Mouse (Mus musculus) hindbrain, embryonic 10.5 days (tissue): ENCODE results near the gene Polg2. TPM values are rescaled to one million over a fixed set of nuclear protein-coding genes. Genes with fewer than 3 reads are reported as not detected.
"Not testable (repeated sequence)": the region's sequence is repeated elsewhere in the genome, so short reads cannot be mapped to it uniquely, and the experiment has no call there.

ENCODE experiments used
- DNase-seq: peaks from one replicate; pipeline ENCODE4 v3.0.0-alpha.2; 2017; ENCODE audit warnings: low spot score
- H3K27ac ChIP-seq: fragments of 300-500 bp; sonication (generic); 2 replicates; pipeline ENCODE4 v1.5.1; 2016; ENCODE audit warnings: mild to moderate bottlenecking, moderate library complexity
- H3K27me3 ChIP-seq: fragments of 300-500 bp; sonication (generic); 2 replicates; pipeline ENCODE4 v1.6.1; 2016; ENCODE audit warnings: mild to moderate bottlenecking; ENCODE audit not compliant: poor library complexity, insufficient read depth, severe bottlenecking
- H3K36me3 ChIP-seq: fragments of 300-500 bp; sonication (generic); 2 replicates; pipeline ENCODE4 v1.6.1; 2016; ENCODE audit warnings: mild to moderate bottlenecking, moderate library complexity
- H3K4me1 ChIP-seq: fragments of 300-500 bp; sonication (generic); replicated peaks from 2 replicates; pipeline ENCODE4 v1.6.1; 2016; ENCODE audit warnings: mild to moderate bottlenecking
- H3K4me3 ChIP-seq: fragments of 300-500 bp; sonication (generic); 2 replicates; pipeline ENCODE4 v1.5.1; 2016; ENCODE audit warnings: mild to moderate bottlenecking, moderate library complexity
- H3K9me3 ChIP-seq: fragments of 300-500 bp; sonication (generic); 2 replicates; pipeline ENCODE4 v1.6.1; 2016; ENCODE audit warnings: mild to moderate bottlenecking, moderate library complexity
- WGBS: fragments of 180-500 bp; shearing (Covaris S2); methylation state at CpG from one replicate; pipeline ENCODE4 v1.1.7; 2016; 5-methylcytosine and 5-hydroxymethylcytosine counted together
- polyA plus RNA-seq: library from polyadenylated mRNA; unstranded; fragments of >200 nt; fragmentation: Nextera tagmentation; extraction: Ambion mirVana; gene quantifications from 2 replicates; pipeline ENCODE4 v1.2.1, GENCODE M21; 2016

Gene Polg2
- polyA plus RNA-seq, 1 experiment from 2014 or later: 8.1 TPM

DNA sequence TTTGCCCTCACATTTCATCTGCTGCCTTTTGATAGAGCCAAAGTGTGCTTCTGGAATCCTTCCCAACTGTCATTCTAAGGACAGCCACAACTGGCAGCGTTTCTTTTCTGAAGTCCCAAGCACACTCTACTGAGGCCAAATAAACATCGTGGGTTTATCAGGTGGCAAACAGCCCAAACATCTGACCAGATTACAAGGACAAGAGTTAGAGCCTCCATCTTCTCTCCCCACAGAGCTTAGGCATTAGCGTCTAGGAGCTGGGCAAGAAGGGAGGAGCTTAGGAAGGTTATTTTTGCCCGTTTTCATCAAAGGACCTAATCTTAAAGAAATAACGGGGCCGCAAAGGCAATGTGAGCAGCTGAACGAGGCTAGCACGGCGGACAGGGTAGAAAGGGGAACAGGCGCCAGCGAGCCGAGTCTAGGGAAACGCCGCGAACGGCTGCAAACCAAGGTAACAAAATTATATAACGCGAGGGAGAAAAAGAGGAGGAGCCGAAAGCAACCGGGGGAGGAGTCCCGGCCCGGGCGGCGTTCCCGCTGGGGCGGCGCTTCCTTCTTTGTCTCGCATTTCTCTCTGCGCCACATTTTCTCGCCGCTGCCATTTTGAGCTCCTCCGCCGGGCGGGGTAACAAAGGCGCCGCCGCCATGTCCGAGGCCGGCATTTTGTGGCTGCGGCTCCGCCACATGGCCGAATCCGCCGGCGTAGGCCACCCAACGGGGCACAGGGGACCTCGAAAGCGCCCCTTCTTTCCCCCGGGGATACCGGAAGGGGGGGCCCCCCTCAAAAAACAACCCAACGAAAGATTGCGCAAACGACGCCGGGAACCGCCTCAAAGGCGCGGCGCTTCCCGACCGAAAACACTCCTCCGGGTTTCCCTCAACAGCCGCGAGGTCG lies 8.0 kb upstream of the Polg2 start:
- Histone ChIP-seq H3K27me3 (no peaks in the 10 kb centered on the region), H3K4me1 (peaks cover 25% of the 10 kb centered on the region), H3K9me3 (no peaks in the 10 kb centered on the region), H3K36me3 (peaks cover 59% of the 10 kb centered on the region), H3K27ac (peak overlapping the region; percentile 100), H3K4me3 (peak overlapping the region; percentile 97)
- DNase-seq: peak; percentile 83
- under 1% methylated on average over 65 of the region's 65 CpGs for WGBS

DNA sequence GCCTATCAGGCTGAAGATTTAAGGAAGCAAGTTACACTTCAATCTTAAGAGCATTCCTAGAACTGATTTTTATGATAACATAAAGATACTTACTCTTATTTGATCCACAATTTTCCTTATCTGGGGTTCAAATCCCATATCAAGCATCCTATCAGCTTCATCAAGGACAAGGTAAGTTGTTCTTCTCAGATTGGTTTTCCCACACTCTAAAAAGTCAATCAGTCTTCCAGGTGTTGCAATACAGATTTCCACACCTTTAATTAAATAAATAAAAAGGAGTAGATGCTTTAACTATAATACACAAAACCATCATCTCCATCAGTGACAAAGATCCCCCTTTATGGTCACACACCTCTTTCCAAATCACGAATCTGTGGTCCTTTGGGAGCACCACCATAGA lies 5.7 kb upstream of the Polg2 start:
- 90% methylated on average over 1 of the region's 1 CpGs for WGBS

DNA sequence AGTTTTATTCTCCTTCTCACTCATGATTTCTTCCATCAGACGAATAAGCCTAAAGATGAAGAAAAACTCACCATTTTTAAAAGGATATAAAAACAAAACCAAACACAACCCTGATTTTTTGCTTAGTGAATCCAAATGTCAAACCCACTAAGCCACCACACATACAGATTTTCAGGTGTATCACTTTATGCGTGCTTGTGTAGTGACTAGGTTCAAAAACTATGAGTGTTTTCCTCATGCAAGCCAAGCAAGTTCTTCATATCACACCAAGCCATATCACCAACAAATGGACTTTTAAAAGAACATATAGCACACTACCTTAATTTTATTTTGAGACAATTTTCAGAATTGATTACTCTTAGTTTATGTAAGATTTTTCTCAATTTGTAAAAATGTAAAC lies 5.1 kb upstream of the Polg2 start:
- 91% methylated on average over 2 of the region's 2 CpGs for WGBS
- Histone ChIP-seq H3K27me3 (no peaks in the 10 kb centered on the region), H3K4me3 (no peak overlapping the region), H3K36me3 (peaks cover 78% of the 10 kb centered on the region), H3K9me3 (no peaks in the 10 kb centered on the region), H3K4me1 (peaks cover 24% of the 10 kb centered on the region), H3K27ac (no peak overlapping the region)
- no peak for DNase-seq

More for the DNA sequence above, 5.7 kb upstream of the Polg2 start:
- H3K27ac ChIP-seq: no peak overlapping the region
- peaks cover 23% of the 10 kb centered on the region for H3K4me1 ChIP-seq
- peak overlapping the region; percentile 97; the same call in 1 of the 2 replicates for H3K4me3 ChIP-seq
- DNase-seq: no peak
- H3K36me3 ChIP-seq: peaks cover 76% of the 10 kb centered on the region
- H3K27me3 ChIP-seq: no peaks in the 10 kb centered on the region
- H3K9me3 ChIP-seq: no peaks in the 10 kb centered on the region

DNA sequence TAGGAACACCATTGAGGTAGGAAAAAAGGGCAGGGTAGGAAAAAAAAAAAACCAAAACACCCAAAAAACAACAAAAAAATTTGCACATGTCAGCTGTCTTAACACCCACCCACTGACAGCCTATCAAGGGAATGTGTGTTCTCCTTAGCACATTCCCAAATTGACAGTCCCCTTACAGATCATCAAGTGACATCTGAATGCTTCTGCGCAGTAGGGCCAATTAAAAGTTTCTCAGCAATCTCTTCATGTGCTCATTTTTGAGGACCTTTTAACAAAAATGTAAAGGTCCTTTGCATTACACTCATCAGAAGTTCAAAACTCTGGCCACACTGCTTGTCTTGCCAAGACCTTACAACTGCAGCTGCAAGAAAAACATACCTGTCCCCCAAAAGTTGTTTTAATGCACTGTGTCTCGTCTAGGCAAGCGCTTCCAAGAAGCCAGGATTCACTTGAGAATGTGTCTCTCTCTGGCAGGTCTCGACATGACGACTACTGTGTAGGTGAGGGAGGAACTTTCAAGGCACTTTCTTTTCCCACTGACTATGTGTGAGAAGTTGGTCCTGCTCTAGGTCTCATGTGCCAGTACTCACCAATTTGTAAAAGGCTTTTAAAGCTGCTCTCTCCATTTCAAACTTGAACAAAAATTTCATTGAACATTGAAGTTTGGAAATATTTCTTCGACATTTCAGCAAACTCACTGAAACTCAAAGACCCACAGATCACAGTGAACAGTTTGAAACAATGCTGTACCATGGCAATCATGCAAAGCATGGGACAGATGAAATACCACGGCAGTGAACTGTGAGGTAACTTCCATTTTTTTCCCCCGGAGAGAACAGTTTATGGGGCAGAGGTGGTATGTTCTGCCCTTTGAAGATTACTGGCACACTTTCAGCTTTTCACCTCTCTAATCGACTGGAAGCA lies 3.8 kb upstream of the Polg2 start:
- no peaks in the 10 kb centered on the region for H3K27me3 ChIP-seq
- WGBS: 86% methylated on average over 9 of the region's 9 CpGs
- H3K27ac ChIP-seq: no peak overlapping the region
- no peaks in the 10 kb centered on the region for H3K9me3 ChIP-seq
- no peak for DNase-seq
- no peak overlapping the region for H3K4me3 ChIP-seq
- peaks cover 30% of the 10 kb centered on the region for H3K4me1 ChIP-seq
- peaks cover 78% of the 10 kb centered on the region for H3K36me3 ChIP-seq

DNA sequence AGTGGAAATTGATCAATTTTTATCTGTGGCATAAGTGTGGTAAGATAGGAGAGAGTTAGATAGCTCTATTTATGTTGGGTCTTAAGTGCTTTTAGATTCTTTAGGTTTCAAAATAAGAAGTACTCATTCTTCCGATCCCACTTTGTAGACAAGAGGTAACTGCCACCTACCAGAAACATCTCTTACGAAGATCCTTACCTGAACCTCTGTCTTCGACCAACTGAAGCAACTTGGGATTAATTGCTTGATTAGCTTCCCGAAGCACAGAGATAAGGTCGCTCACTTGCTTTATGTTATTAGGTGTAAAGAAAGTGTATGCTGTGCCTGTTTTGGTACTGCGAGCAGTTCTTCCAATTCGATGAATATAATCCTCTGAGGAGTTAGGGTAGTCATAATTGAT lies 2.9 kb upstream of the Polg2 start:
- not testable (repeated sequence) for H3K4me3 ChIP-seq, H3K27me3 ChIP-seq, H3K27ac ChIP-seq, H3K9me3 ChIP-seq, DNase-seq
- Histone ChIP-seq H3K36me3 (peaks cover 74% of the 10 kb centered on the region), H3K4me1 (peaks cover 30% of the 10 kb centered on the region)
- 95% methylated on average over 7 of the region's 7 CpGs for WGBS

DNA sequence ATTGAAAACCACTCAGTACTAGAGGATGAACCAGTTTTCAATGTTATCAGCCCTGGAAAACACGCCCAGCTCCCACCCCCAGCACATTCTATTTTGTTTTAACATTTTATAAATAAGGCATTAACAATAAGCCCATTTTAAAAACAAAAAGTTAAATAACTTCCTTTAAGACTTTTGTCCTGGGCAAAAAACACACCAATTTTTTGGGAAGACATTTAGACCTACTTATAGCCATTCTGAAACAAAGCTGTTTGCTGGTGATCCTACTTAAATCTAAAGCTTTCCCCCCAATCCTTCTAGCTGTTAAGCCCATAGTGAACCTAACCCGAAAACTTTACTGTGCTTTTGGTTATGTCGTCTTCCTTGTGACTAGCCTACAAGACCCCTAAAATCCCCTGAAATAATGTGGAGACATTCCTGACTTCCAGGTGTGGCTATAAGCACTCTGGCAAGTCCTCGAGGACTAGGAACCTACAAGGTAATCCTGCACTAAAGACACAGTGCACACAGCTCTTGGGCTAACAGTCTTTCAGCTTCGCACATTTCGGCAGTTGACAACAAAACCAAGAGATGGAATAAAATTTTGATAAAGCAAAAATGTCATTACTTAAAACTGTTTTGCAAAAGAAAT lies 1.4 kb upstream of the Polg2 start:
- Histone ChIP-seq H3K27me3 (no peaks in the 10 kb centered on the region), H3K9me3 (no peaks in the 10 kb centered on the region), H3K36me3 (peaks cover 70% of the 10 kb centered on the region), H3K4me1 (peaks cover 20% of the 10 kb centered on the region), H3K27ac (no peak overlapping the region), H3K4me3 (no peak overlapping the region)
- WGBS: 84% methylated on average over 6 of the region's 6 CpGs
- DNase-seq: no peak

DNA sequence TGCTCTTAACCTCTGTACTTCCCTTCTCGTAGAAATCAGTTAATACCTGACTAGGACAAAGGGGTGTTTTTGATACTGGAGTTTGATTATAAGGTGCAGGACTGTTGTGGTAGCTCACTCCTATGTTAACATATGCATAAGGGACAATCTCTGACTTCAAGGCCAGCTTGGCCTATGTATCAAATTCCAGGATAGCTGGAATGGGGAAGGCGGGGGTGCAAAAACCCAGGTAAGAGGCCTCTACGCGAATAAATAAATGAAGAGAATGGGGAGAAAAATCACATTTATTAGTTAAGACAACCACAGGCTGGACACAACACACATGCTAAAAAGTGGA lies 720 bp upstream of the Polg2 start:
- Histone ChIP-seq H3K4me1 (peaks cover 14% of the 10 kb centered on the region; the same call in 1 of the 2 replicates), H3K4me3 (peak overlapping the region; percentile 75; the same call in 1 of the 2 replicates), H3K27ac (peak overlapping the region; percentile 91; the same call in 1 of the 2 replicates), H3K36me3 (peaks cover 70% of the 10 kb centered on the region), H3K27me3 (no peaks in the 10 kb centered on the region), H3K9me3 (no peaks in the 10 kb centered on the region)
- WGBS: 72% methylated on average over 4 of the region's 4 CpGs
- DNase-seq: no peak

DNA sequence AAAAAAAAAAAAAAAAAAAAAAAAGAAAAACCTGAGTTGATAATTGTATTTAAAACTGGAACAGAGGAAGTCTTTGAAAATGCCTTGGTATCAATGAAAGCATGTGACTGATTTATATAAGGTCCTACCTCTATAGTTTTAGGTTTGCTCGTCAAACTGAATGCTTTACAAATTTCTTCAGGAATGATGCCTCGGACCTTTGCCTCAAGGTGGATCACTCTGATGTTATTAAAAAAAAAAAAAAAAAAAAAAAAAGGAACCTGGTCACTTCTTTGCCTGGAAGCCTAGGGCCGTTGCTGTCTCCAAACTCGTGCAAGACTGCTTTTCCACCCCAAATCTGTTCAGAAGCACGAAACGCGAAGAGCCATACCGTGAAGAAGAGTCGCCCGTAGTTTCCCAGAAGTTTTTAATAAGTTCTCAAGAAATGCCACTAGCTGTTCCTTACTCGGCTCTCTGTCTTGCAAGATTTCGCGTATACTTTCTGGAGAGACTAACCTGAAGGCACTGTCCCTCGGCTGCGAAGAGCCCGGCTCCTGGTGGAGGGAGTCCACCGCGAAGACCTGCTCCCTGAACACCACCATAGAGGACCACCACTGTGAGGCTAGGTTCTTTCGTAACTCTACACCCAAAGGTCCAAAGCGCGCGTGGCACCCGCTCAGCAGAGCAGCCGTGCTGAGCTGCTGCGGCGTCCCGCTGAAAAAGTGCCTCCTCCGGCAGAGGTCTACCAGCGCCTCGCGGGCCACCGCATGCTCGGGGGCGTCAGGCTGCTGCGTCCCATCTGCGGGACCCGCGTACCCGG lies 549 bp downstream of the Polg2 start:
- H3K27me3 ChIP-seq: no peaks in the 10 kb centered on the region
- peaks cover 14% of the 10 kb centered on the region; the same call in 1 of the 2 replicates for H3K4me1 ChIP-seq
- peak overlapping the region; percentile 91 for H3K27ac ChIP-seq
- DNase-seq: no peak
- 3% methylated on average over 39 of the region's 39 CpGs for WGBS
- H3K4me3 ChIP-seq: peak overlapping the region; percentile 75
- peaks cover 70% of the 10 kb centered on the region for H3K36me3 ChIP-seq
- H3K9me3 ChIP-seq: no peaks in the 10 kb centered on the region

DNA sequence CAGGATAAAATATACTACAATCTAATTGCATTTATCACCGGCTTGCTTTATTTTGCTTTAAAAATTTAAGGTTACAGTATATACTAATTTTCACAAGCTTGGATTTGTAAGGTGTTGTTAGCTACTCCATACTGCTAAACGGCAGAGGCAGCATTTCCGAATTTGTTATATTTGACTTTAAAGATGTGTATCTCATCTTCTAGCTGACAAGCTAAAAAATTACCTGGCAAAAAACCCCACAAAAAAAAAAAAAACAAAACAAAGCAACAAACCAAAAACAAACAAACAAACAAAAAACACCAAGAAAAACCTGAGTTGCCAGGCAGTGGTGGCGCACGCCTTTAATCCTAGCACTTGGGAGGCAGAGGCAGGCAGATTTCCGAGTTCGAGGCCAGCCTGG lies 1.2 kb downstream of the Polg2 start:
- 93% methylated on average over 7 of the region's 7 CpGs for WGBS

DNA sequence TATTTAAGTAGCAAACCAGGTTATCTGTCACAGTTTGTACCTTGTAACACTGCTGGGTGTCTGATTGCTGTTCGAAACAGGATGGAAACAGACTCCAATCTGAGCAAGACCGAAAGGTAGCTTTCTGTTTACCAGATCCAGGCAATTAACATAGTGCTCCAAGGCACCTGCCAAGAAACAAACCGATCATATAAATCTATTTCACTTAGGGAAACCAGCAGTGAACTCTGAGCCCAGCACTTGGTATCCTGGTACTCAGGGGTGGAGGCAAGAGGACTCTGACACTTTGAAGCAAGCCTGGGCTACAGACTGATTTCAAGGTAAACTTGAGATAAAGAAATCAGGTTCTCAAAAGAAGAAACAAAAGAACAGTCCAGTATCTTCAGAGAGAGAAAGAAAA lies 1.9 kb downstream of the Polg2 start:
- WGBS: 93% methylated on average over 3 of the region's 3 CpGs
- peaks cover 70% of the 10 kb centered on the region for H3K36me3 ChIP-seq
- no peak for DNase-seq
- no peaks in the 10 kb centered on the region for H3K9me3 ChIP-seq
- H3K4me1 ChIP-seq: peaks cover 14% of the 10 kb centered on the region; the same call in 1 of the 2 replicates
- no peaks in the 10 kb centered on the region for H3K27me3 ChIP-seq
- H3K4me3 ChIP-seq: no peak overlapping the region
- no peak overlapping the region for H3K27ac ChIP-seq

More for the DNA sequence above, 1.2 kb downstream of the Polg2 start:
- H3K9me3 ChIP-seq: no peaks in the 10 kb centered on the region
- peaks cover 70% of the 10 kb centered on the region for H3K36me3 ChIP-seq
- peaks cover 14% of the 10 kb centered on the region; the same call in 1 of the 2 replicates for H3K4me1 ChIP-seq
- H3K4me3 ChIP-seq: no peak overlapping the region
- no peak overlapping the region for H3K27ac ChIP-seq
- no peaks in the 10 kb centered on the region for H3K27me3 ChIP-seq
- no peak for DNase-seq

DNA sequence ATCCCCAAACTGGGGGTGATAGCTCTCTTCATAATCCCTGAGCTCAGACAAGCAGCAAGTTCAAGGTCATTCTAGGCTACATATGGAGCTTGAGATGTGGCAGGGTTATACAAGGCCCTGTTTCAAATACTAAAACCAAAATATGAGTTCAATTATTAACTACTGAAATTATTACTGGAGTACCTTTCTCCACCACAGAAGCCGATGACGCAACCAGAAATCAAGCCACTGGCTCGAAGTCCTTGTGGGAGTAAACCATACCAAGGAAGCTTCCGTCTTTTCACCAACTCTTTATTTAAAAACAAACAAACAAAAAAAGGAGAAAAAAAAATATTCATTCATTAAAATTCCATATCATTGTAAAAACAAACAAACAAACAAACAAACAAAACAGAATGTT lies 2.4 kb downstream of the Polg2 start:
- Histone ChIP-seq H3K4me1 (peaks cover 14% of the 10 kb centered on the region; the same call in 1 of the 2 replicates), H3K36me3 (peaks cover 70% of the 10 kb centered on the region), H3K27me3 (no peaks in the 10 kb centered on the region), H3K27ac (no peak overlapping the region), H3K9me3 (no peaks in the 10 kb centered on the region), H3K4me3 (no peak overlapping the region)
- WGBS: 97% methylated on average over 4 of the region's 4 CpGs
- DNase-seq: no peak

DNA sequence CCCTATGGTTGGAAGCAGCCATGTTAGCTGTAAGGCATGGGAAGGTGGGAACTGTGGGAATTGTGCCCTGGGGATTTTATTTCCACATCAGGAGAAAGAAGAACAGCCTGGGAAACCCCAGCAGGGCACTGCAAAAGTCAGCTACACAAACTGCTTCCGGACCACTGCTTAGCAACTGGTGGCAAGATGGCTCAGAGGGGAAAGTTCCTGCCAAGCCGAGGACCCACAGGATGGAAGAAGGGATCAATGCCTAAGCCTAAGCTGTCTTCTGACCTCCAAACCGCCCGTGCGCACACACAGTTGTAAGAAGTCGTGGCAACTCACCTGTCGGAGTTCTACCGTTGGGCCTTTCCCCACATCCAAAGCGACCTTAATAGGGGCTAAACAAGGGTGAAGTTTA lies 6.3 kb downstream of the Polg2 start:
- H3K4me1 ChIP-seq: no peaks in the 10 kb centered on the region
- H3K36me3 ChIP-seq: peaks cover 88% of the 10 kb centered on the region
- no peak overlapping the region for H3K4me3 ChIP-seq
- no peak overlapping the region for H3K27ac ChIP-seq
- DNase-seq: no peak
- 89% methylated on average over 9 of the region's 9 CpGs for WGBS
- no peaks in the 10 kb centered on the region for H3K27me3 ChIP-seq
- peaks cover 4% of the 10 kb centered on the region for H3K9me3 ChIP-seq
